Mouse (Mus musculus): Measurements from ENCODE around the gene Dram2.
"Not testable (repeated sequence)": the region's sequence is repeated elsewhere in the genome, so short reads cannot be mapped to it uniquely, and the experiment has no call there.

The Dram2 gene

GRCm38 (mm10) chr3:106547171-106547923 is at the start of gene Dram2, which contains the start of gene Cept1:
Gene Dram2 (plus strand): TSS chr3:106547798.
Gene Cept1 (minus strand): TSS chr3:106547802.
- DNase-seq (ENCODE audit: low spot score) = peak; percentile 95

- peak; percentile 33 for DNase-seq (ENCODE audit: low spot score)
Measured at GRCm38 (mm10) chr3:106500510-106500909, 47.1 kb upstream of the Dram2 start.

- no peak for DNase-seq (ENCODE audit: low spot score)
Measured at GRCm38 (mm10) chr3:106502892-106503291, 44.7 kb upstream of the Dram2 start.

GRCm38 (mm10) chr3:106510669-106511068 is 36.9 kb upstream of the Dram2 start:
- DNase-seq (ENCODE audit: low spot score) = no peak

- DNase-seq (ENCODE audit: low spot score) = no peak
Measured at GRCm38 (mm10) chr3:106515016-106515415, 32.6 kb upstream of the Dram2 start.

GRCm38 (mm10) chr3:106522730-106523129 is 24.9 kb upstream of the Dram2 start:
- DNase-seq (ENCODE audit: low spot score) = no peak

GRCm38 (mm10) chr3:106526411-106526810 is 21.2 kb upstream of the Dram2 start:
- DNase-seq (ENCODE audit: low spot score) = no peak

- DNase-seq (ENCODE audit: low spot score) = no peak
Measured at GRCm38 (mm10) chr3:106528032-106528431, 19.6 kb upstream of the Dram2 start.

GRCm38 (mm10) chr3:106533277-106533676 is 14.3 kb upstream of the Dram2 start:
- no peak for DNase-seq (ENCODE audit: low spot score)

GRCm38 (mm10) chr3:106544721-106545316 is 2.8 kb upstream of the Dram2 start:
- DNase-seq (ENCODE audit: low spot score) = no peak

- DNase-seq (ENCODE audit: low spot score) = peak; percentile 62
Measured at GRCm38 (mm10) chr3:106547924-106548539, 434 bp downstream of the Dram2 start.

GRCm38 (mm10) chr3:106548971-106549370 is 1.4 kb downstream of the Dram2 start:
- DNase-seq (ENCODE audit: low spot score) = no peak

GRCm38 (mm10) chr3:106553411-106553810 is 5.8 kb downstream of the Dram2 start:
- no peak for DNase-seq (ENCODE audit: low spot score)

GRCm38 (mm10) chr3:106555743-106556250 is 8.2 kb downstream of the Dram2 start:
- no peak for DNase-seq (ENCODE audit: low spot score)

GRCm38 (mm10) chr3:106558271-106558670 is 10.7 kb downstream of the Dram2 start:
- no peak for DNase-seq (ENCODE audit: low spot score)

- no peak for DNase-seq (ENCODE audit: low spot score)
Measured at GRCm38 (mm10) chr3:106565876-106566275, 18.3 kb downstream of the Dram2 start.

GRCm38 (mm10) chr3:106573191-106573590 is 25.6 kb downstream of the Dram2 start:
- no peak for DNase-seq (ENCODE audit: low spot score)

- DNase-seq (ENCODE audit: low spot score) = no peak
Measured at GRCm38 (mm10) chr3:106579296-106579695, 31.7 kb downstream of the Dram2 start.

- not testable (repeated sequence) for DNase-seq (ENCODE audit: low spot score)
Measured at GRCm38 (mm10) chr3:106593631-106594030, 46.0 kb downstream of the Dram2 start.

- DNase-seq (ENCODE audit: low spot score) = no peak
Measured at GRCm38 (mm10) chr3:106618103-106618502, 70.5 kb downstream of the Dram2 start.
